Mouse (Mus musculus) embryonic facial prominence, embryonic 14.5 days (tissue): Measurements from ENCODE around the gene Sorcs2. TPM values are rescaled to one million over a fixed set of nuclear protein-coding genes. Genes with fewer than 3 reads are reported as not detected.

Source experiments
- ATAC-seq: fragments of 200-750 bp; cut with Nextera tagmentation; 2 replicates; pipeline ENCODE4 v1.8.0; 2017; ENCODE audit warnings: low read depth, moderate number of reproducible peaks, moderate TSS enrichment
- DNase-seq: peaks from one replicate; pipeline ENCODE4 v3.0.0-alpha.2; 2015; ENCODE audit warnings: low spot score
- H3K27ac ChIP-seq: fragments of 300-500 bp; sonication (generic); replicated peaks from 2 replicates; pipeline ENCODE4 v1.5.1; 2014; ENCODE audit warnings: low read depth, mild to moderate bottlenecking, low read length, moderate library complexity
- H3K27me3 ChIP-seq: fragments of 300-500 bp; sonication (generic); replicated peaks from 2 replicates; pipeline ENCODE4 v1.6.1; 2014; ENCODE audit warnings: low read length; ENCODE audit not compliant: control insufficient read depth, insufficient read depth
- H3K36me3 ChIP-seq: fragments of 300-500 bp; sonication (generic); 2 replicates; pipeline ENCODE4 v1.6.1; 2014; ENCODE audit warnings: low read length, mixed read lengths; ENCODE audit not compliant: control insufficient read depth, insufficient read depth
- H3K4me1 ChIP-seq: fragments of 300-500 bp; sonication (generic); 2 replicates; pipeline ENCODE4 v1.6.1; 2014; ENCODE audit warnings: antibody characterized with exemption, low read length; ENCODE audit not compliant: control insufficient read depth, insufficient read depth
- H3K4me2 ChIP-seq: fragments of 300-500 bp; sonication (generic); 2 replicates; pipeline ENCODE4 v1.6.1; 2014; ENCODE audit warnings: low read depth, mild to moderate bottlenecking, low read length, moderate library complexity, mixed read lengths
- H3K4me3 ChIP-seq: fragments of 300-500 bp; sonication (generic); 2 replicates; pipeline ENCODE4 v1.5.1; 2014; ENCODE audit warnings: low read depth, mild to moderate bottlenecking, low read length
- H3K9ac ChIP-seq: fragments of 300-500 bp; sonication (generic); 2 replicates; pipeline ENCODE4 v1.6.1; 2014; ENCODE audit warnings: low read depth, mild to moderate bottlenecking, low read length, moderate library complexity, mixed read lengths
- H3K9me3 ChIP-seq: fragments of 300-500 bp; sonication (generic); 2 replicates; pipeline ENCODE4 v1.6.1; 2016; ENCODE audit warnings: low read length; ENCODE audit not compliant: control insufficient read depth
- WGBS: fragments of 180-500 bp; shearing (Covaris S2); extraction: QIAGEN DNeasy Blood & Tissue Kit; methylation state at CpG from one replicate; pipeline ENCODE4 v1.1.7; 2014; 5-methylcytosine and 5-hydroxymethylcytosine counted together
- polyA plus RNA-seq: library from polyadenylated mRNA; unstranded; fragments of >200 nt; fragmentation: Nextera tagmentation; extraction: Ambion mirVana; gene quantifications from 2 replicates; pipeline ENCODE4 v1.2.1, GENCODE M21; 2014

Gene Sorcs2
- polyA plus RNA-seq, 1 experiment from 2014 or later = 21.6 TPM

GRCm38 (mm10) chr5:36373246-36373891 lies 24.6 kb downstream of the Sorcs2 start:
- DNase-seq (peak; percentile 92), ATAC-seq (peak; percentile 72)
- no peak overlapping the region for H3K9ac ChIP-seq
- H3K27me3 ChIP-seq = no peaks in the 10 kb centered on the region
- no peaks in the 10 kb centered on the region for H3K9me3 ChIP-seq
- H3K36me3 ChIP-seq = no peaks in the 10 kb centered on the region
- H3K4me2 ChIP-seq = peak overlapping the region; percentile 11; the same call in 1 of the 2 replicates
- H3K4me3 ChIP-seq = no peak overlapping the region
- peak overlapping the region; percentile 36; the same call in 1 of the 2 replicates for H3K27ac ChIP-seq
- 9% methylated on average over 10 of the region's 11 CpGs for WGBS
- H3K4me1 ChIP-seq = peaks cover 62% of the 10 kb centered on the region

- H3K27ac ChIP-seq = no peak overlapping the region
- no peaks in the 10 kb centered on the region for H3K9me3 ChIP-seq
- WGBS = 68% methylated on average over 5 of the region's 5 CpGs
- H3K9ac ChIP-seq = no peak overlapping the region
- DNase-seq (no peak), ATAC-seq (no peak)
- H3K4me2 ChIP-seq = no peak overlapping the region
- no peaks in the 10 kb centered on the region for H3K36me3 ChIP-seq
- peaks cover 55% of the 10 kb centered on the region for H3K4me1 ChIP-seq
- H3K27me3 ChIP-seq = no peaks in the 10 kb centered on the region
- H3K4me3 ChIP-seq = no peak overlapping the region
Observed at GRCm38 (mm10) chr5:36371731-36372130, 26.2 kb downstream of the Sorcs2 start.

- H3K36me3 ChIP-seq = no peaks in the 10 kb centered on the region
- H3K9ac ChIP-seq = no peak overlapping the region
- no peak overlapping the region for H3K27ac ChIP-seq
- H3K4me1 ChIP-seq = peaks cover 38% of the 10 kb centered on the region
- no peak for ATAC-seq
- no peak overlapping the region for H3K4me3 ChIP-seq
- no peak overlapping the region for H3K4me2 ChIP-seq
- H3K9me3 ChIP-seq = no peaks in the 10 kb centered on the region
- DNase-seq = no peak
- 58% methylated on average over 1 of the region's 1 CpGs for WGBS
- H3K27me3 ChIP-seq = no peaks in the 10 kb centered on the region
Observed at GRCm38 (mm10) chr5:36369261-36369684, 28.7 kb downstream of the Sorcs2 start.

DNA sequence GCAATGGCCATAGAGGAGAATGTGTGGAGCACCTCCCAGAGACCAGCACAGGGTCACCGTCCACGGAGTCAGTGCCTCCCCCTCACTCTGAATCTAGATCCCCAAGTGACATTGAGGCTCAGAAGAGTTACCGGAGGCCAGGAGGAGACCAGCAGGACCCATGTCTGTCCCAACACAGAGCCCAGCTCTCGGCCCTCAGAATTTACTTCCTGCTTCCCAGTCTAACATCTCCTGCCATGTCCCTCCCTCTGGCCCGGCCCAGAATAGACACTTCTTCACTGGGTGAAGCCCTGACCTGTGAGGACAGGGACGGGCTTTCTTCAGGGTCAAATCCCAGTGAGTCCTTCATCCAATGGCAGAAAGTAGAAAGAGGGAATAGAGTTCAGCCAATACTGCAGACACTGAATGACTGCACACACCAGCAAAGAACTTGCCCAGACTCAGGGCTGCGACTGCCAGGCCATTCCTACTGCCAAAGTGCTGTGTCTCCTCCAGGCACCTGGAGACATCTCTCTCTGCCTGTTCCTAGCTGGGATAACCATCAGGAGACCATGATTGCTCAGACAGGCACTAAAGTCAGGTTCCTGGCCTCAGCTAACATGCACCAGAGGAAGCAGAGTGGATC lies 29.3 kb downstream of the Sorcs2 start:
- no peaks in the 10 kb centered on the region for H3K36me3 ChIP-seq
- H3K4me3 ChIP-seq = no peak overlapping the region
- H3K9me3 ChIP-seq = no peaks in the 10 kb centered on the region
- no peak for DNase-seq
- no peak overlapping the region for H3K4me2 ChIP-seq
- H3K9ac ChIP-seq = no peak overlapping the region
- ATAC-seq = no peak
- H3K27ac ChIP-seq = no peak overlapping the region
- peaks cover 32% of the 10 kb centered on the region for H3K4me1 ChIP-seq
- WGBS = 79% methylated on average over 7 of the region's 7 CpGs
- H3K27me3 ChIP-seq = no peaks in the 10 kb centered on the region

DNA sequence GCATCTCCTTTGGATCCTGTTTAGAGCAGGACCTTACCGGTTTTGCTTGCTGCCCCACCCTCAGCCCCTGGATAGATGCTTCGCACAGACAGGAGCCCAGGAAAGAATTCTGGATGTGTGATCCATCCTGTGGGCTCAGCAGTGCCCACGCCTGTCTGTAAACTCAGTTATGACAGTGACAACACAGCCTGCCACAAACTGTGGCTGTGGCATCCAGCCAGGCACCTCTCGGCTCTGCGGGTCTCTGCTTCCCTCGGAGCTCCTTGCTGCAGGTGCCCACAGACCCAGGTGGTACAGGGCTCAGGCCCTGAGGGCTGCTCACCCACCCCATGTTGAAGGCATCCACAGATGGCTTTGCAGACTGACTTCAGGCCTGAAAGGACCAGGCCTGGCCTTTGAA lies 30.0 kb downstream of the Sorcs2 start:
- H3K4me3 ChIP-seq = no peak overlapping the region
- no peak overlapping the region for H3K9ac ChIP-seq
- peaks cover 27% of the 10 kb centered on the region for H3K4me1 ChIP-seq
- DNase-seq (no peak), ATAC-seq (no peak)
- no peaks in the 10 kb centered on the region for H3K36me3 ChIP-seq
- H3K27ac ChIP-seq = no peak overlapping the region
- no peak overlapping the region for H3K4me2 ChIP-seq
- no peaks in the 10 kb centered on the region for H3K27me3 ChIP-seq
- no peaks in the 10 kb centered on the region for H3K9me3 ChIP-seq
- WGBS = 61% methylated on average over 6 of the region's 6 CpGs

DNA sequence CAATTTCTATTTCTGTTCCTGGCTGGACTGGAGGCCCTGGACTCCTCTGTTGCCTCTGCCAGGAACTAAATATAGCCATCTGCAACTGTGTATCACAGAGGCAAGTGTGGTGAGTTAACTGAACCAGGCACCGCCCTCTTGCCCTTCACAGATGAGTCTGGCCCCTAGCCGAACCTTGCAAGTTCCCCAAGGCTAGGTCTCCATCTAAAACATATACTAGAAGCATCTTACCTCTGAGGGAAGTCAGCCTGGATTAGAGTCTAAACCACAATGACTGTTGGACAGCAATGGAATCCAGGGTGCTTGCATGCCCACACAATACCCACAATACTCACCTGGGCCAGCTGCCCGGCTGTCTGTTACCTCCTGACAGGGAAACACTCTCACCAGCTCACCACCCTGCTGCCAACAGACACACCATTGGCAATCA lies 30.7 kb downstream of the Sorcs2 start:
- ATAC-seq (peak; percentile 59; the same call in 1 of the 2 replicates), DNase-seq (peak; percentile 77)
- H3K27ac ChIP-seq = no peak overlapping the region
- no peaks in the 10 kb centered on the region for H3K36me3 ChIP-seq
- no peak overlapping the region for H3K4me3 ChIP-seq
- whole genome bisulfite sequencing = 50% methylated on average over 3 of the region's 3 CpGs
- H3K27me3 ChIP-seq = no peaks in the 10 kb centered on the region
- no peak overlapping the region for H3K9ac ChIP-seq
- peaks cover 23% of the 10 kb centered on the region for H3K4me1 ChIP-seq
- no peaks in the 10 kb centered on the region for H3K9me3 ChIP-seq
- H3K4me2 ChIP-seq = no peak overlapping the region

DNA sequence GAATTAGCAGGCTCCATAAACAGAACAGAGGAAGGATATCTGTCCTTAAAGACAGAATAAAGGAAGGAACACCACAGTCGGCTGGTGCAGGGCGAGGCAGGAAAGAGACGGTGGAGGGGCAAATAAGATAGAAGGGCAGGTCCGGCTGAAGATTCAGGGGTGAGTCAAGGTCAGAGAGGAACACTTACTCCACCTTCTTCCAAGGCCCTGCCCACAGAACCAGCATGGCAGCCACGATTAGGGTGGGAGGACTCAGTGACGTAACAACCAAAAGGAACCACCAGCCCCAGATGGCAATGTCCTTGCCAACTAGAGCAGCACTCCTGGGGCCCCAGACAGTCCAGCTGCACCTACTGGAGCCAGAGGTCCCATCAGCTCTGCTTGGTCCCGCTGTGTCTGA lies 36.2 kb downstream of the Sorcs2 start:
- Histone ChIP-seq H3K9ac (no peak overlapping the region), H3K9me3 (no peaks in the 10 kb centered on the region), H3K27ac (no peak overlapping the region), H3K36me3 (no peaks in the 10 kb centered on the region), H3K4me1 (peaks cover 22% of the 10 kb centered on the region), H3K4me2 (no peak overlapping the region), H3K27me3 (no peaks in the 10 kb centered on the region), H3K4me3 (no peak overlapping the region)
- WGBS = 85% methylated on average over 6 of the region's 7 CpGs
- DNase-seq (no peak), ATAC-seq (no peak)

DNA sequence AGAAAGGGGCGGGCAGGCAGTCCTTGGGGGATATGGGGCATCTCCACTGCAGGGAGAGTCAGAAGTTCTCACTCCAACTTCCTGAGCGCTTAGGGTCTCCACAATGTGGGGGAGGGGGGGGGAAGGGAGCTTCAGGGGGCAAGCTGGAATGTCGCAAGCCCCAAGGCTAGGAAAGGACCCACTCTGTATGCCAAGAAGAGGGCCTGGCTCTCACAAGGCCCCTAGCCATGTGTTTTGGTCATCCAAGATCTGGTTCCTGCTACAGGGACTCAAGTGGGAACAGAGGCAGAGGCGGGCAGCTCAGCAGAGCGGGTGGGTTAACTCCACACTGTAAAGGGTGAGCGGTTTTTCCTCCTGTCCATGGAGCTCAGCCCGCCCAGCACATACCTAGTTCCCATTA lies 37.6 kb downstream of the Sorcs2 start:
- H3K27ac ChIP-seq = no peak overlapping the region

More for the DNA sequence above, 37.6 kb downstream of the Sorcs2 start:
- Histone ChIP-seq H3K36me3 (no peaks in the 10 kb centered on the region), H3K4me2 (no peak overlapping the region), H3K4me3 (no peak overlapping the region), H3K9me3 (no peaks in the 10 kb centered on the region), H3K4me1 (peaks cover 22% of the 10 kb centered on the region), H3K9ac (no peak overlapping the region), H3K27me3 (no peaks in the 10 kb centered on the region)
- ATAC-seq (0 out of 2 replicates have a peak, but pooled peaks have one; percentile 10), DNase-seq (no peak)
- WGBS = 69% methylated on average over 7 of the region's 7 CpGs
